Mouse (Mus musculus): ENCODE measurements around the gene Tesk1. TPM values are rescaled to one million over a fixed set of nuclear protein-coding genes. Genes with fewer than 3 reads are reported as not detected.

The Tesk1 gene
- polyA plus RNA-seq, 1 experiment, result 1.6 TPM

- H3K4me3 ChIP-seq (replicated peaks), result no peak overlapping the region
- H3K27me3 ChIP-seq (ENCODE audit: control insufficient read depth), result peaks cover 13% of the 10 kb centered on the region
- no peaks in the 10 kb centered on the region for H3K36me3 ChIP-seq (ENCODE audit: control insufficient read depth)
- no peaks in the 10 kb centered on the region for H3K4me1 ChIP-seq (ENCODE audit: control insufficient read depth)
- no peak for TF ChIP-seq TAL1 (IDR thresholded peaks at IDR 0.05; ENCODE audit: low read length)
- TF ChIP-seq GATA1 (IDR thresholded peaks at IDR 0.05; ENCODE audit: low read length), result no peak
- no peaks in the 10 kb centered on the region for H3K9me3 ChIP-seq (ENCODE audit: control insufficient read depth, low read length)
These were observed 40.3 kb upstream of the Tesk1 start for GRCm38 (mm10) chr4:43401486-43401885.

- H3K27me3 ChIP-seq (ENCODE audit: control insufficient read depth), result peaks cover 19% of the 10 kb centered on the region
- H3K4me1 ChIP-seq (ENCODE audit: control insufficient read depth), result no peaks in the 10 kb centered on the region
- H3K36me3 ChIP-seq (ENCODE audit: control insufficient read depth), result no peaks in the 10 kb centered on the region
- H3K9me3 ChIP-seq (ENCODE audit: control insufficient read depth, low read length), result no peaks in the 10 kb centered on the region
- no peak overlapping the region for H3K4me3 ChIP-seq (replicated peaks)
- no peak for TF ChIP-seq GATA1 (IDR thresholded peaks at IDR 0.05; ENCODE audit: low read length)
These were observed 39.5 kb upstream of the Tesk1 start for GRCm38 (mm10) chr4:43402212-43402611.

DNA sequence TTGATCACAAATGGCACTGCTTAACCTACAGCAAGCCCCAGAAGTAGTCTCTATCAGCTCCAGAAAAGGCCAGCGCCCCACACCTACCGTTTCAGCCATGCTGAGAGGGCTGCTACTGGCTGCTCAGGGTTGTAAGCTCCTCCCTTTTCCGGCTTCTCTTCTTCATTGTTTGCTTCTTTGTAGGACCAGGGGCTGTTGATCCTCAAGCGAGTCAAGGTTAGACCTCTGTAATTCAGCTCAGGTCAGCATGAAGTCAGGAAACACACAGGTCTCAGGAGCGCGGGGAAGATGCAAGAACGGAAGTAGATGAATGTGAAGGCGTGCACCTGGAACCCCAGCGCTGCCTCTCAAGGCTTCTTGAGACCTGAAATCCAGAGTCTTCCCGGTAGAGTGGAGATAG, 37.0 kb upstream of the Tesk1 start:
- H3K4me1 ChIP-seq (ENCODE audit: control insufficient read depth), result no peaks in the 10 kb centered on the region
- H3K9me3 ChIP-seq (ENCODE audit: control insufficient read depth, low read length), result no peaks in the 10 kb centered on the region
- no peaks in the 10 kb centered on the region for H3K36me3 ChIP-seq (ENCODE audit: control insufficient read depth)
- H3K4me3 ChIP-seq (replicated peaks), result no peak overlapping the region
- peaks cover 26% of the 10 kb centered on the region for H3K27me3 ChIP-seq (ENCODE audit: control insufficient read depth)
- TF ChIP-seq GATA1 (IDR thresholded peaks at IDR 0.05; ENCODE audit: low read length) (no peak), TAL1 (IDR thresholded peaks at IDR 0.05; ENCODE audit: low read length) (no peak)

- H3K9me3 ChIP-seq (ENCODE audit: control insufficient read depth, low read length), result no peaks in the 10 kb centered on the region
- H3K36me3 ChIP-seq (ENCODE audit: control insufficient read depth), result no peaks in the 10 kb centered on the region
- no peaks in the 10 kb centered on the region for H3K4me1 ChIP-seq (ENCODE audit: control insufficient read depth)
- no peak overlapping the region for H3K4me3 ChIP-seq (replicated peaks)
- TF ChIP-seq TAL1 (IDR thresholded peaks at IDR 0.05; ENCODE audit: low read length) (no peak), GATA1 (IDR thresholded peaks at IDR 0.05; ENCODE audit: low read length) (no peak)
- peaks cover 26% of the 10 kb centered on the region for H3K27me3 ChIP-seq (ENCODE audit: control insufficient read depth)
These were observed 35.4 kb upstream of the Tesk1 start for GRCm38 (mm10) chr4:43406162-43406971.

DNA sequence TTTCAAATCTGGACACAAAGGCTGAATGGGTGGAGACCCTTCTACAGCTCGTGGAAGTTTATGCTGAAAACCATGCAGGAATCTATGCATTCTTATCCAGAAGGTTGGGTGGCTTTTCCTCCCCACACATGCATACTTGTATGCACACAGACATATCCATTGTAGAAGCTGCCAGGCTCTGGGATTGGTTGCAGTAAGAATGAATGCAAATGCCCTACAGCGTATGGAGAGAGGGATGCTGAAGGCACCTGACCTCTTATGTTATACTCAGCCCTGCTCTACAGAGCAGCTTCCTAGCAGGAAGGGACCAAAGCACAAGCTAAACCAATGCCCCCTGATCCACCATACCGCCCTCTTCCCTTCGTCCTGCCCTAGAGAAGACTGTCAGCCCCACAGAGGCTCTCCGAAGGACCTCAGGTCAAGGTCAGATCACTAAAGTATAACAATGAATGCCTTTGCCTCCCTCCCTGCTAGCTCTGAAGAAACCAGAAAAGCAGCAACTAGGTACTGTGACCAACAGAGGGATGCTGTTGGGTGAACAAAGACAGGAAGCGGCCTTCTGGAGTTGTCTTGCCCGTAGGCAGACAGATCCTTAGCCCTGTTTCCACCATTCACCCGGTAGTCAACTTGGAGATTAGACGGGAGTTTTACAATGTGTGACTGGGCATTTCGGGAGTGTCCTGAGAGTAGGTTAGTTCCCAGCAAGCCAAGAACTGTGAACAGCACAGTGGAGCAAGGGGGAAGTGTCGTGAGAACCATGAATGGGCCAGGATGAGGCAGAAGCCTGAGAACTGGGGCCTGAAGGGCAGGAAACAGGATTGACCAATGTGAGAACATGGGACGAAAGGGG, 34.4 kb upstream of the Tesk1 start:
- no peak for TF ChIP-seq GATA1 (IDR thresholded peaks at IDR 0.05; ENCODE audit: low read length)
- TF ChIP-seq TAL1 (IDR thresholded peaks at IDR 0.05; ENCODE audit: low read length), result no peak
- no peak overlapping the region for H3K4me3 ChIP-seq (replicated peaks)
- H3K36me3 ChIP-seq (ENCODE audit: control insufficient read depth), result no peaks in the 10 kb centered on the region
- no peaks in the 10 kb centered on the region for H3K4me1 ChIP-seq (ENCODE audit: control insufficient read depth)
- H3K9me3 ChIP-seq (ENCODE audit: control insufficient read depth, low read length), result no peaks in the 10 kb centered on the region
- peaks cover 26% of the 10 kb centered on the region for H3K27me3 ChIP-seq (ENCODE audit: control insufficient read depth)

DNA sequence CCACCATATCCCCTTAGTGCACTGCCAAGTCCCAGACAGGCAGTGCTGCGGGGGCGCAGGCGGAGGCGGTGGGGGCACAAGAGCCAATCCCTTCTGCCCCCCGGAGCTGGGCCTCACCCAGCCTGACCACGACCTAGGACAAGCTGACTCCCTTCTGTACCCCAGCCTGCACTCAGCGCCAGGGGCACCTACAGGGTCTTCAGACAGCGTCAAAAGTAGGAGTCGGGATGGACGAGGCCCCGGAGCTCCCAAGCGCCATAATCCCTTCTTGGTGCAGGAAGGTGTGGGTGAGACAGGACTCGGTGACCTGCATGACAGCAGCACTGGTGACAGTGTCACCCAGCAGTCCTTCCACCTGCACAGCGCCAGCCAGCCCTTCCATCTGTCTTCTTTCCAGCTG, 27.0 kb upstream of the Tesk1 start:
- Histone ChIP-seq H3K4me3 (replicated peaks) (no peak overlapping the region), H3K36me3 (ENCODE audit: control insufficient read depth) (no peaks in the 10 kb centered on the region), H3K27me3 (ENCODE audit: control insufficient read depth) (no peaks in the 10 kb centered on the region), H3K9me3 (ENCODE audit: control insufficient read depth, low read length) (peaks cover 12% of the 10 kb centered on the region), H3K4me1 (ENCODE audit: control insufficient read depth) (no peaks in the 10 kb centered on the region)
- TF ChIP-seq TAL1 (IDR thresholded peaks at IDR 0.05; ENCODE audit: low read length) (no peak), GATA1 (IDR thresholded peaks at IDR 0.05; ENCODE audit: low read length) (no peak)

- no peaks in the 10 kb centered on the region for H3K36me3 ChIP-seq (ENCODE audit: control insufficient read depth)
- no peak overlapping the region for H3K4me3 ChIP-seq (replicated peaks)
- H3K27me3 ChIP-seq (ENCODE audit: control insufficient read depth), result no peaks in the 10 kb centered on the region
- H3K9me3 ChIP-seq (ENCODE audit: control insufficient read depth, low read length), result peaks cover 12% of the 10 kb centered on the region
- peaks cover under 1% of the 10 kb centered on the region; the same call in 1 of the 2 replicates for H3K4me1 ChIP-seq (ENCODE audit: control insufficient read depth)
- no peak for TF ChIP-seq GATA1 (IDR thresholded peaks at IDR 0.05; ENCODE audit: low read length)
These were observed 26.3 kb upstream of the Tesk1 start for GRCm38 (mm10) chr4:43415221-43416070.

DNA sequence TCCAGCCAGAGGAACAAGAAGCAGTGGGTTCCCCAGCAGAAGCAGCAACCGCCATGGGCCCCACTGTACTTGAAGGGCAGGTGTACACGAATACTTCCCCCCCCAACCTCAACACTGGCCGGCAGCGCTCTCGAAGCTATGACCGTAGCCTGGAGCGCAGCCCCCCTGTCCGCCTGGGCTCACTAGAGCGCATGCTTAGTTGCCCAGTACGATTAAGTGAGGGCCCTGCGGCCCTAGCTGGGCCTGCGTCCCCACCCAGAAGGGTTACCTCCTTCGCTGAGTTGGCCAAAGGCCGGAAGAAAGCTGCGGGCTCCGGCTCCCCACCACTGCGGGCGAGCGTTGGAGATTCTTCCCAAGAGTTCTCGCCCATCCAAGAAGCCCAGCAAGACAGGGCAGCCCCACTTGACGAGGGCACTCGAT, 25.7 kb upstream of the Tesk1 start:
- TF ChIP-seq GATA1 (IDR thresholded peaks at IDR 0.05; ENCODE audit: low read length), result no peak
- TF ChIP-seq TAL1 (IDR thresholded peaks at IDR 0.05; ENCODE audit: low read length), result no peak
- no peaks in the 10 kb centered on the region for H3K27me3 ChIP-seq (ENCODE audit: control insufficient read depth)
- H3K4me3 ChIP-seq (replicated peaks), result no peak overlapping the region
- H3K36me3 ChIP-seq (ENCODE audit: control insufficient read depth), result no peaks in the 10 kb centered on the region
- H3K9me3 ChIP-seq (ENCODE audit: control insufficient read depth, low read length), result peaks cover 12% of the 10 kb centered on the region
- peaks cover 2% of the 10 kb centered on the region; the same call in 1 of the 2 replicates for H3K4me1 ChIP-seq (ENCODE audit: control insufficient read depth)

Measured in erythroblast, embryonic 14.5 days (primary cell).